25 mouse cellular contexts compared by ENCODE assay signal in the genomic region with DNA sequence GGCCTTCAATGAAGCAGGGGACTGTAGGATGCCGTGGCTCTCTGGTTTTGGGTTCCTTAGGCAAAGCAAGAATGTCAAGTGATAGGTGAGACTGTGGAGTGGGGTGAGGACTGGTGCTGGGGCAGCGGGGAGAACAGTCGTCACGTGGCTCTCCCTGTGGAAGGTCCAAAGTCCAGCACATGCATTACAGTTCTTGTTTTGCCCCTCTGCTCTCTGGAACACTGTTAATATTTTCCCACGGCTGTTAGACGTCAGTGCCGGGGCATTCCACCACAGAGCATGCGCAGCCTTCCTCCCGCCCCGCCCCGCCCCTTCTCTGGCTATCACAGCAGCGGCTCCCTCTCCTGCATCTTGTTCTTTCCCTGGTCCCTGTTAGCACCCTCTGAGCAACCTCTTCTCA.
A peak's percentile ranks its signal among the peaks of the same experiment; 100 is the strongest.
DNase-seq lines count a peak whose midpoint lies in the region; ATAC-seq lines count a peak whose summit lies in the region.
"Had no signal": no experiment of that assay in that cellular context is flagged by ENCODE, and none has a peak within 500 bp of the region (broad histone marks: within the 10 kb centered on the region; RNA-seq: fewer than 3 reads in every experiment).

No protein-coding gene starts in this region.

- H3K4me3 ChIP-seq in lung, embryonic 15.5 days: no peak overlapping the region
- H3K4me3 ChIP-seq: embryonic facial prominence, embryonic 12.5 days; heart, adult 2 months; heart, embryonic 15.5 days; hindbrain, embryonic 13.5 days; layer of hippocampus, adult 2 months; limb, embryonic 15.5 days; midbrain, embryonic 12.5 days; neural tube, embryonic 15.5 days had no signal

- WGBS in lung, embryonic 15.5 days: 72% methylated on average over 12 of the region's 12 CpGs

- ATAC-seq in lung, embryonic 15.5 days (ENCODE audit: borderline replicate concordance, extremely low read depth, low FRiP score, low TSS enrichment): peak; percentile 39; the same call in 1 of the 2 replicates
- ATAC-seq: forebrain, postnatal 0 days had no signal

- H3K9me3 ChIP-seq in lung, embryonic 15.5 days: no peaks in the 10 kb centered on the region
- H3K9me3 ChIP-seq: embryonic facial prominence, embryonic 12.5 days; heart, embryonic 15.5 days; hindbrain, embryonic 13.5 days; limb, embryonic 15.5 days; midbrain, embryonic 12.5 days; neural tube, embryonic 15.5 days had no signal

- H3K36me3 ChIP-seq in lung, embryonic 15.5 days: no peaks in the 10 kb centered on the region
- H3K36me3 ChIP-seq: embryonic facial prominence, embryonic 12.5 days; heart, embryonic 15.5 days; hindbrain, embryonic 13.5 days; limb, embryonic 15.5 days; midbrain, embryonic 12.5 days; neural tube, embryonic 15.5 days had no signal

- H3K27me3 ChIP-seq in lung, embryonic 15.5 days: no peaks in the 10 kb centered on the region
- H3K27me3 ChIP-seq: embryonic facial prominence, embryonic 12.5 days; heart, embryonic 15.5 days; hindbrain, embryonic 13.5 days; limb, embryonic 15.5 days; midbrain, embryonic 12.5 days; neural tube, embryonic 15.5 days had no signal

- no peak overlapping the region for H3K9ac ChIP-seq in lung, embryonic 15.5 days
- H3K9ac ChIP-seq: embryonic facial prominence, embryonic 12.5 days; forebrain, postnatal 0 days; heart, embryonic 15.5 days; hindbrain, embryonic 13.5 days; limb, embryonic 15.5 days; midbrain, embryonic 12.5 days; neural tube, embryonic 15.5 days had no signal

- no peak for DNase-seq in lung, adult 18-20 months
- peak; percentile 88 for DNase-seq in kidney, adult 9 months
- peak; percentile 73 to 85 for DNase-seq in kidney, postnatal 25 days
- DNase-seq in testis, postnatal 10 days (ENCODE audit: low spot score): no peak
- DNase-seq in cerebellum, adult 18-20 months: no peak
- DNase-seq in spleen, postnatal 36 days (ENCODE audit: low spot score in 2 of 2): no peak
- no peak for DNase-seq in frontal cortex, adult 2 months (ENCODE audit: extremely low spot score in 1 of 2, low spot score in 1 of 2)
- DNase-seq: adrenal gland, adult 2 months; cerebellum, adult 2 months; cerebellum, postnatal 25 days; forebrain, postnatal 0 days; gastrocnemius, postnatal 36 days; heart, adult 2 months; heart, postnatal 36 days; lung, adult 2 months; right cerebral cortex, adult 18-20 months; thymus, postnatal 25 days had no signal

- H3K4me2 ChIP-seq in lung, embryonic 15.5 days: no peak overlapping the region
- H3K4me2 ChIP-seq: embryonic facial prominence, embryonic 12.5 days; heart, embryonic 15.5 days; hindbrain, embryonic 13.5 days; limb, embryonic 15.5 days; midbrain, embryonic 12.5 days; neural tube, embryonic 15.5 days had no signal

- H3K27ac ChIP-seq in lung, embryonic 15.5 days: no peak overlapping the region
- H3K27ac ChIP-seq: embryonic facial prominence, embryonic 12.5 days; heart, adult 2 months; heart, embryonic 15.5 days; hindbrain, embryonic 13.5 days; limb, embryonic 15.5 days; midbrain, embryonic 12.5 days had no signal

- no peaks in the 10 kb centered on the region for H3K4me1 ChIP-seq in lung, embryonic 15.5 days
- H3K4me1 ChIP-seq: embryonic facial prominence, embryonic 12.5 days; heart, embryonic 15.5 days; limb, embryonic 15.5 days had no signal

Comparison
In these comparisons a context has a peak if more than half of its experiments do, and no peak if none do; other contexts are left out.
1. DNase-seq: peak in kidney, adult 9 months (single experiment) and kidney, postnatal 25 days (2 of 2); none in lung, adult 18-20 months (0 of 2), testis, postnatal 10 days (single experiment), cerebellum, adult 18-20 months (0 of 2), spleen, postnatal 36 days (0 of 2) and frontal cortex, adult 2 months (0 of 2).